14 mouse cellular contexts compared by ENCODE assay signal in genomic region chr2:112259241-112259962, GRCm38 (mm10). TPM values are rescaled to one million over a fixed set of nuclear protein-coding genes. Genes with fewer than 3 reads are reported as not detected.
A peak's percentile ranks its signal among the peaks of the same experiment; 100 is the strongest.
DNase-seq lines count a peak whose midpoint lies in the region; TF ChIP-seq lines count a peak whose summit lies in the region.
"Had no signal": no experiment of that assay in that cellular context is flagged by ENCODE, and none has a peak within 500 bp of the region (broad histone marks: within the 10 kb centered on the region; RNA-seq: fewer than 3 reads in every experiment).

Gene Nutm1 (minus strand): TSS chr2:112259291.

- no peak within 1 kb of the TSS for H3K9ac ChIP-seq in ES-E14 (ENCODE audit: insufficient read depth, low read depth, low read length, poor library complexity, severe bottlenecking)

- peaks cover 14% of the 10 kb centered on the region for H3K79me3 ChIP-seq in C2C12 (ENCODE audit: low read depth)

- H3K79me2 ChIP-seq in C2C12 (ENCODE audit: control insufficient read depth, insufficient read depth), result peaks cover 22% of the 10 kb centered on the region

- in situ Hi-C loops in ES-E14 (cut with MboI; ENCODE audit: low sequenced_read_pairs in 2 of 2, unreplicated experiment in 2 of 2), result no loop called here

- no peak within 1 kb of the TSS for H3K4me3 ChIP-seq in left cerebral cortex, adult 2 months
- H3K4me3 ChIP-seq in C2C12 (ENCODE audit: insufficient read depth, poor library complexity, severe bottlenecking) (no peak within 1 kb of the TSS), ES-E14 (ENCODE audit: insufficient read depth in 1 of 2, low read depth in 1 of 2, low read length in 2 of 2, poor library complexity in 1 of 2, severe bottlenecking in 1 of 2) (no peak within 1 kb of the TSS)
- H3K4me3 ChIP-seq: hindbrain, embryonic 10.5 days had no signal

- H3K27ac ChIP-seq in left cerebral cortex, adult 2 months, result no peak within 1 kb of the TSS
- H3K27ac ChIP-seq in ES-E14 (ENCODE audit: insufficient read depth, low read depth, low read length, poor library complexity, severe bottlenecking), result no peak within 1 kb of the TSS
- H3K27ac ChIP-seq: hindbrain, embryonic 10.5 days had no signal

- peak; percentile 20; the same call in 1 of the 2 replicates for TF ChIP-seq CTCF in left cerebral cortex, adult 2 months (IDR thresholded peaks at IDR 0.05)
- TF ChIP-seq CTCF in C2C12 (IDR thresholded peaks at IDR 0.05; ENCODE audit: control insufficient read depth, insufficient read depth, insufficient read length), result peak; percentile 58

- H3K27me3 ChIP-seq in C2C12 (ENCODE audit: control insufficient read depth, insufficient read depth, insufficient read length), result no peaks in the 10 kb centered on the region

- no peaks in the 10 kb centered on the region for H3K36me3 ChIP-seq in C2C12 (ENCODE audit: control insufficient read depth, insufficient read depth)
- H3K36me3 ChIP-seq in ES-E14 (ENCODE audit: control insufficient read depth, insufficient read depth, low read length, poor library complexity, severe bottlenecking), result peaks cover 3% of the 10 kb centered on the region; the same call in 1 of the 2 replicates
- H3K36me3 ChIP-seq: hindbrain, embryonic 10.5 days had no signal

- H3K9me3 ChIP-seq in ES-E14 (ENCODE audit: control insufficient read depth, insufficient read depth, low read depth, low read length), result no peaks in the 10 kb centered on the region
- H3K9me3 ChIP-seq: hindbrain, embryonic 10.5 days had no signal

- no peak within 1 kb of the TSS for H3ac ChIP-seq in C2C12 (ENCODE audit: control insufficient read depth, insufficient read length, low read depth)

- no peak for DNase-seq in left cerebral cortex, adult 2 months (ENCODE audit: extremely low spot score in 1 of 2, low spot score in 2 of 2)
- DNase-seq in left cerebral cortex, postnatal 10 days (ENCODE audit: extremely low spot score in 1 of 2, low spot score in 2 of 2), result no peak
- DNase-seq in ES-E14 (ENCODE audit: low read depth, low spot score), result no peak
- peak; percentile 16 for DNase-seq in lung, postnatal 14 days
- no peak for DNase-seq in adrenal gland, adult 18-20 months (ENCODE audit: low spot score in 2 of 2)
- DNase-seq in cerebellum, postnatal 4 days (ENCODE audit: low spot score in 2 of 2), result no peak
- no peak for DNase-seq in c-Kit-positive CD71-positive TER-119-positive erythroid progenitor cells, embryonic 14.5 days (ENCODE audit: low spot score)
- DNase-seq: kidney, postnatal 25 days; thymus, postnatal 14 days had no signal

- H3K4me1 ChIP-seq in ES-E14 (ENCODE audit: control insufficient read depth in 2 of 2, insufficient read depth in 2 of 2, low read length in 2 of 2, poor library complexity in 1 of 2), result no peaks in the 10 kb centered on the region; a peak in 1 of 4 replicates

- intact Hi-C loops in left cerebral cortex, adult 2 months (cut with DNase I), result no loop called here
- intact Hi-C loops in left cerebral cortex, postnatal 10 days (cut with DNase I), result no loop called here

TF ChIP-seq in C2C12, 6 proteins besides CTCF, POLR2A, EP300 and RAD21:
- no peak for TF ChIP-seq MAX (IDR thresholded peaks at IDR 0.05)
- TF ChIP-seq MYOG (IDR thresholded peaks at IDR 0.05; ENCODE audit: control insufficient read depth, extremely low read depth, insufficient read length), result no peak
- TF ChIP-seq USF1 (IDR thresholded peaks at IDR 0.05; ENCODE audit: low read depth), result no peak
- TF ChIP-seq FOSL1 (IDR thresholded peaks at IDR 0.05; ENCODE audit: insufficient read depth, low read length, poor library complexity, severe bottlenecking), result no peak
- no peak for TF ChIP-seq CEBPB (IDR thresholded peaks at IDR 0.05; ENCODE audit: low read depth)
- TF ChIP-seq MYOD1 (IDR thresholded peaks at IDR 0.05; ENCODE audit: control insufficient read depth, insufficient read length, low read depth), result no peak

TF ChIP-seq in ES-E14, 5 proteins besides CTCF, POLR2A, EP300 and RAD21:
- TF ChIP-seq MAFK (IDR thresholded peaks at IDR 0.05; ENCODE audit: insufficient read depth, low read depth, low read length) (no peak), ZNF384 (IDR thresholded peaks at IDR 0.05; ENCODE audit: low read depth, low read length) (0 out of 2 replicates have a peak, but pooled peaks have one; percentile 19)

RNA-seq across cellular contexts. Expression of gene Nutm1, which starts in this region (rescaled TPM):
- not detected for total RNA-seq in left cerebral cortex, adult 2 months (2021)
- not detected for total RNA-seq in left cerebral cortex, postnatal 10 days (2021)
- 0.02 TPM for polyA plus RNA-seq in C2C12 (2012; fragmentation: generic; extraction: Trizol)
- total RNA-seq in ES-E14 (2012; rRNA removed), result not detected in 2 replicates
- total RNA-seq in adrenal gland, adult 18-20 months (2021), result not detected
- total RNA-seq: gastrocnemius, adult 8-10 months had no signal
- polyA plus RNA-seq: embryonic facial prominence, embryonic 14.5 days; hindbrain, embryonic 10.5 days; neural tube, embryonic 14.5 days had no signal
